Mouse (Mus musculus) C2C12 (cell line): ENCODE results near the gene Pigu. TPM values are rescaled to one million over a fixed set of nuclear protein-coding genes. Genes with fewer than 3 reads are reported as not detected.

ENCODE experiments used
- H3K27me3 ChIP-seq: one replicate; pipeline ENCODE4 v1.6.1; 2011; ENCODE audit not compliant: control insufficient read depth, insufficient read depth, insufficient read length
- H3K36me3 ChIP-seq: one replicate; pipeline ENCODE4 v1.6.1; 2011; ENCODE audit not compliant: control insufficient read depth, insufficient read depth
- H3K4me3 ChIP-seq: one replicate; pipeline ENCODE4 v1.5.1; 2011; ENCODE audit warnings: mild to moderate bottlenecking, control low read depth; ENCODE audit not compliant: poor library complexity, insufficient read depth, severe bottlenecking
- H3K79me2 ChIP-seq: one replicate; pipeline ENCODE4 v1.6.1; 2011; ENCODE audit not compliant: control insufficient read depth, insufficient read depth
- H3K79me3 ChIP-seq: one replicate; pipeline ENCODE4 v1.6.1; 2011; ENCODE audit warnings: low read depth, control low read depth
- H3ac ChIP-seq: one replicate; pipeline ENCODE3; 2011; ENCODE audit warnings: low read depth; ENCODE audit not compliant: control insufficient read depth, insufficient read length
- CEBPB ChIP-seq: IDR thresholded peaks from one replicate; pipeline ENCODE4 v1.6.1; 2011; ENCODE audit warnings: low read depth, mild to moderate bottlenecking, control low read depth, moderate library complexity
- CTCF ChIP-seq: IDR thresholded peaks from one replicate; pipeline ENCODE4 v1.5.1; 2011; ENCODE audit not compliant: control insufficient read depth, insufficient read depth, insufficient read length
- FOSL1 ChIP-seq: IDR thresholded peaks from one replicate; pipeline ENCODE4 v1.8.0; 2011; ENCODE audit warnings: mild to moderate bottlenecking, low read length; ENCODE audit not compliant: poor library complexity, insufficient read depth, severe bottlenecking
- MAX ChIP-seq: IDR thresholded peaks from one replicate; pipeline ENCODE4 v1.6.1; 2011; ENCODE audit warnings: mild to moderate bottlenecking, control low read depth
- MYOD1 ChIP-seq: IDR thresholded peaks from one replicate; pipeline ENCODE4 v1.6.1; 2011; ENCODE audit warnings: low read depth; ENCODE audit not compliant: control insufficient read depth, insufficient read length
- MYOG ChIP-seq: IDR thresholded peaks from one replicate; pipeline ENCODE4 v1.6.1; 2011; ENCODE audit not compliant: control insufficient read depth, insufficient read length; ENCODE audit errors: extremely low read depth
- USF1 ChIP-seq: IDR thresholded peaks from one replicate; pipeline ENCODE4 v1.6.1; 2011; ENCODE audit warnings: low read depth, mild to moderate bottlenecking, control low read depth, moderate library complexity
- polyA plus RNA-seq: library from polyadenylated mRNA; unstranded; fragments of >200 nt; fragmentation: generic; extraction: Trizol; gene quantifications from one replicate; pipeline ENCODE4 v1.2.1, GENCODE M21; 2012; ENCODE audit warnings: missing spikeins

The Pigu gene
- polyA plus RNA-seq, 1 experiment = 30.7 TPM

DNA sequence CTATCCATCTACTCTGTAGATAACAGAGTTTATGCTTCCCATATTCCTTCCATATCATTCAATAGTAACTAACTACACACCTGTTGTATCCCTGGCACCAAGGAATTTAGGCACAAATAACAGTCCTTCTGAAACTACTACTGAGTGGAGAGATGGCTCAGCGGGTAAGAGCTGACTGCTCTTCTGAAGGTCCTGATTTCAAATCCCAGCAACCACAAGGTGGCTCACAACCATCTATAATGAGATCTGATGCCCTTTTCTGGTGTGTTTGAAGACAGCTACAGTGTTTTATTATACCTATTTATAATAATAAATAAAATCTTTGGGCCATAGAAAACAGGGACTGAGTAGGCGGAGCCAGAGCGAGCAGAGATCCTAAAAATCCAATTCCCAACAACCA, 2.8 kb downstream of the Pigu start:
- H3K79me3 ChIP-seq = peaks cover 13% of the 10 kb centered on the region
- TF ChIP-seq CTCF (no peak), CEBPB (no peak), MYOD1 (no peak), MAX (no peak), MYOG (no peak), USF1 (no peak), FOSL1 (no peak)
- H3ac ChIP-seq = no peak overlapping the region
- H3K27me3 ChIP-seq = no peaks in the 10 kb centered on the region
- peaks cover 45% of the 10 kb centered on the region for H3K79me2 ChIP-seq
- no peak overlapping the region for H3K4me3 ChIP-seq
- no peaks in the 10 kb centered on the region for H3K36me3 ChIP-seq

DNA sequence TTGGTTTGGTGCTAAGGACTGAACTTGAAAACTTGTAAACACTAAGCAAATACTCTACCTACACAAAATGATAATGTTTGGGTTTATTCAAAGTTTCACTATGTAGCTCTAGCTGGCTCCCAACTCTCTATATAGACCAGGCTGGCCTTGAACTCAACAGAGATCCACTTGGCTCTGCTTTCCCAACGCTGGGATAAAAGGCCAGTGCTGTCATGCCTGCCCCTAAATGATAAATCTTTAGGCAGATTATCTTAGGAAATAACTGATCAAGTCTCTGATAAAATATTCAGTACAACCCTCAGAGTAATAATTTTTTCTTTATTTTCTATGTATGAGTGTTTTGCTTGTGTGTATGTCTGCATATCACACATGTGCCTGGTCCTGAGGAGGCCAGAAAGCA, 10.6 kb downstream of the Pigu start:
- no peak for TF ChIP-seq MYOG
- TF ChIP-seq FOSL1 = no peak
- H3K36me3 ChIP-seq = no peaks in the 10 kb centered on the region
- peaks cover 10% of the 10 kb centered on the region for H3K79me2 ChIP-seq
- no peaks in the 10 kb centered on the region for H3K27me3 ChIP-seq
- no peak overlapping the region for H3K4me3 ChIP-seq
- no peak overlapping the region for H3ac ChIP-seq
- H3K79me3 ChIP-seq = peaks cover 4% of the 10 kb centered on the region

DNA sequence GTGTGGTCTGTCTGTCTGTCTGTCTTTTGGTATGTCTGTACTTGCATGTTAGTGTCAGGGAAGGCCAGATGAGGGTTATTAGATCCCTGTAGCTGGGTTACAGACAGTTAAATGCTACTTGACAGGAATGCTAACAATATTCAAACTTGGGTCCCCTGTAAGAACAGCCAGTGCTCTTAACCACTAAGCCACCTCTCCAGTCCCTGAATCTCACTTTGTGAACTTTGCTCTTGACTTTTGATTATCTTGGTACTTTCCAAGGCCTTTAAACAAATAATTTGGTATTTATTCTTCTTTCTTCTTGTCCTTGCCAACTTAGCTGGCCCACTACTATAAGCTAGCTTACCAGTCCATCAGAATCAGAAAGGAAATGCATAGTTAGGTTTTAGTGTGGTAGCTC, 17.1 kb downstream of the Pigu start:
- Histone ChIP-seq H3ac (no peak overlapping the region), H3K4me3 (no peak overlapping the region), H3K79me3 (no peaks in the 10 kb centered on the region), H3K27me3 (no peaks in the 10 kb centered on the region), H3K79me2 (no peaks in the 10 kb centered on the region), H3K36me3 (peaks cover 5% of the 10 kb centered on the region)
- TF ChIP-seq MYOD1 (no peak), FOSL1 (no peak), CTCF (no peak)

DNA sequence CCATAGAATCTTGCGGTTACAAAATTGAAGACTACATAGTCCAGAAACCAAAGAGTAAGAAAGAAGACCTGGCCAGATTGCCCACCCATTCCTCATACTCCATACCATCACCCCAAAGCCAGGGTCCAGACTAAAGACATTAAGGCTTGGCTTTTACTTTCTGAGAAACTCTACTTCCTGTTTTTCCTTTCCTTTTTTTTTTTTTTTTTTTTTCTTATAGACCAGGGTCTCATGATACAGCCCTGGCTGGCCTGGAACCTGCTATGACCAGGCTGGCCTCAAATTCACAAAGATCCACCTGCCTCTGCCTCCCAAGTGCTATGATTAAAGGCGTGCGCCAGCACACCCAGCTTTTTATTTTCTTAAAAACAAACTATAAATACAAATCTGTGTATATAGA, 21.0 kb downstream of the Pigu start:
- no peak overlapping the region for H3K4me3 ChIP-seq
- no peaks in the 10 kb centered on the region for H3K27me3 ChIP-seq
- TF ChIP-seq FOSL1 (no peak), MAX (no peak), MYOG (no peak), CTCF (no peak), USF1 (no peak), MYOD1 (no peak), CEBPB (no peak)
- H3ac ChIP-seq = no peak overlapping the region
- H3K36me3 ChIP-seq = peaks cover 16% of the 10 kb centered on the region
- no peaks in the 10 kb centered on the region for H3K79me2 ChIP-seq
- H3K79me3 ChIP-seq = no peaks in the 10 kb centered on the region

DNA sequence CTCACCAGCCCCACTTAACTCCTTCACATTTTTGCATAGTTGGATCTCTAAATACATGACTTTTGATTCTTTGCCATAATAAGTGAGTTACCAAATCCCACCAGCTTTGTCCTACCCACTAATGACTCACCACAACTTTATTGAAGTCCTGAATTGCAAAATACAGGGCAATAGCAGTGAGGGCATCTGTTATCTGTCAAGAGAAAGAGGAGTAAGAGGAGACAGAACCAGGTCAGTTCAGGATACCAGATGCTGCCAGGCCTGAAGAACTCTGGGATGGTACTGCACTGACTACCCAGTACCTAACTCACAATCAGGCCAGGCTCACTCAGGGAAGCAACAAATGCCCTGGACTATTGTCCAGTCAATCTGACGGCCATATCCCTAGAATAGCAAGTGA, 22.0 kb downstream of the Pigu start:
- Histone ChIP-seq H3K36me3 (peaks cover 25% of the 10 kb centered on the region), H3K79me3 (no peaks in the 10 kb centered on the region), H3K79me2 (no peaks in the 10 kb centered on the region), H3K27me3 (no peaks in the 10 kb centered on the region), H3ac (no peak overlapping the region), H3K4me3 (no peak overlapping the region)
- TF ChIP-seq MYOD1 = no peak
- TF ChIP-seq FOSL1 = no peak
- TF ChIP-seq USF1 = no peak

DNA sequence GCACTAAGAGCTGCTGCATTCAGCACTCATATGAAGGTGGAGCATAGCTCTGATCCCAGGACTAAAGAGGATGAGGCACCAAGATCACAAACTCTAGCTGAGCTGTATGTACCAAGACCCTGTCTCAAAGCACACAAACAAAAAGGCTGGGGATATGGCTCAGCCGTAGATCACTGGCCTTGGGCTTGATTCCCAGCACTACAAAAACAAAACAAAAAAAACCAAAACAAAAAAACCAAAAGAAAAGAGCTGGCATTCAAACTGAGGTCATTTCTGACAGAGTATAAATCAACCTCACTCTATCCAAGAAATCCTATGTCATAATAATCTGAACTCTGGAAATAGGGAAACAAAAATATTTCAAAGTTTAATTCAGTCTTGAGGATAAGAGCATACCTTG, 23.8 kb downstream of the Pigu start:
- Histone ChIP-seq H3K36me3 (peaks cover 36% of the 10 kb centered on the region), H3K4me3 (no peak overlapping the region), H3K79me3 (no peaks in the 10 kb centered on the region), H3K79me2 (no peaks in the 10 kb centered on the region), H3ac (no peak overlapping the region), H3K27me3 (no peaks in the 10 kb centered on the region)
- no peak for TF ChIP-seq MAX
- TF ChIP-seq MYOG = no peak
- no peak for TF ChIP-seq FOSL1
- no peak for TF ChIP-seq MYOD1
- no peak for TF ChIP-seq CTCF
- TF ChIP-seq USF1 = no peak
- TF ChIP-seq CEBPB = no peak

DNA sequence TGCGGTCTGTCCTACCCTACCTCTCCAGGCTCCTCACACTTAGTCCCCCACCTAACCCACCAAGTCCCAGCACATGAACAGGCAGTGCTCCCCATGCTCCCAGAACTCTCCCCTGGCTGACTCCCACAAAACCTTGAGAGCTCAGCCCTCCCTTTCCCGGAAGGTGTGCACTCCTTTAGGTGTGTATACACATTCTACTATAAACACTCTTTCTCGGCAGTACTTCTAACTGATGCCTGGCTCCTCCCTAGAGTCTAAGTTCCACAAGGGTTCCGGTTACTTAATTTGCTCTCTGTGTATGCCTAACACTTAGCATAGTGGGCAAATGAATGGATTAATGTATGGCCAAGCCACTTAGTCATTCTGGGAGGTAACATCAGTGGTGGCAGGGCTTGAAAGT, 25.9 kb downstream of the Pigu start:
- Histone ChIP-seq H3ac (no peak overlapping the region), H3K79me2 (no peaks in the 10 kb centered on the region), H3K36me3 (peaks cover 44% of the 10 kb centered on the region), H3K79me3 (no peaks in the 10 kb centered on the region), H3K27me3 (no peaks in the 10 kb centered on the region), H3K4me3 (no peak overlapping the region)
- no peak for TF ChIP-seq CTCF
- no peak for TF ChIP-seq MYOD1
- no peak for TF ChIP-seq MYOG
- TF ChIP-seq FOSL1 = no peak
- no peak for TF ChIP-seq USF1
- no peak for TF ChIP-seq CEBPB
- TF ChIP-seq MAX = no peak
